Mouse (Mus musculus): Measurements from ENCODE around the gene 1700024B05Rik. TPM values are rescaled to one million over a fixed set of nuclear protein-coding genes. Genes with fewer than 3 reads are reported as not detected.
"Not testable (repeated sequence)": the region's sequence is repeated elsewhere in the genome, so short reads cannot be mapped to it uniquely, and the experiment has no call there.

1700024B05Rik gene
- not detected for total RNA-seq (2021)
- long read RNA-seq, experiment 1, result 0 reads
- long read RNA-seq, experiment 2, result 0 reads

GRCm38 (mm10) chr14:41943695-41944094 is at the start of gene 1700024B05Rik:
Gene 1700024B05Rik, plus strand, starts transcription at chr14:41943995.
- intact Hi-C loops (cut with DNase I; ENCODE audit: low total_unique reads); DNase-seq: not testable (repeated sequence)

GRCm38 (mm10) chr14:41907190-41907589 is 36.6 kb upstream of the 1700024B05Rik start, which contains the start of gene Gm7980:
Gene Gm7980, minus strand, starts transcription at chr14:41907290.
- intact Hi-C loops (cut with DNase I; ENCODE audit: low total_unique reads); DNase-seq: not testable (repeated sequence)

DNA sequence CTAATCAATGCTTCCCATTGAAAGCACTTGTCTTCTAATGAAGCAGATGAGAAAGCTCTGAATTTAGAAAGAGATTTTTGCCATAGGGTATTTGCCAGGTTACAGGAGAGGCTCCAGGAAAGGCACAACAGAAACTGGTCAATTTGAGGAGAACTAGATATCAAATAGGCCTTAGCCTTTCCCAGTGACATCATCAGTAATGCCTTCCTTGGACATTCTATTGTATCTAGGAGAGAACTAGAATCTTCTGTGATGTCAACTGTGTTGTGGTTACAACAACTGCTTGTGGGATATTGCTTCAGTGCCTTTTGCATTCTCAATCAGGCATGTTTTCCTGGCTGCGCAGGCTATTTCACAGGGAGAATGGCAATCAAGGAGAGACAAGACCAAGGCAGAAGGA is 19.1 kb upstream of the 1700024B05Rik start, which contains the start of gene 1700049E17Rik1:
1700049E17Rik1 (plus strand) TSS at position 301 of the 400 bp plus-strand sequence.
- DNase-seq; intact Hi-C loops (cut with DNase I; ENCODE audit: low total_unique reads): not testable (repeated sequence)

GRCm38 (mm10) chr14:41964095-41964494 is 20.3 kb downstream of the 1700024B05Rik start:
- intact Hi-C loops (cut with DNase I; ENCODE audit: low total_unique reads), result not testable (repeated sequence)

DNA sequence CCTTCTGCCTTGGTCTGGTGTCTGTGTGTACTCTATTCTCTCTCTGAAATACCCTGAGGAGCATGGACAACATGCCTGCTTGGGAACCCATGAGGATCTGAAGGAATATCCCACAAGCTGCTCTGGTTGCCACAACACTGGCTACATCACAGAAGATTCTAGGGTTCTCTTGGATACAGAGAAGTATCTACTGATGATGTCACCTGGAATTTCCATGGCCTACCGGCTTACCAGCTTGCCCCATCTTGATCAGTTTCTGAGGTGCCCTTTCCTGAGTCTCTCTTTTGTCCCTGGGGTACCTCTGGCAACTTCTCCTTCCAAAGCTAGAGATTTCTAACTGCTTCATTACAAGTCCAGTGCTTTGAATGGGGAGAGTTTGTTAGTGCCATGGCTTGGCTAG is 24.0 kb downstream of the 1700024B05Rik start, which contains the start of gene Gm6401:
Gm6401 (minus strand) TSS at position 101 of the 400 bp plus-strand sequence.
- intact Hi-C loops (cut with DNase I; ENCODE audit: low total_unique reads); DNase-seq: not testable (repeated sequence)

More at GRCm38 (mm10) chr14:41964095-41964494, 20.3 kb downstream of the 1700024B05Rik start:
- not testable (repeated sequence) for DNase-seq

DNA sequence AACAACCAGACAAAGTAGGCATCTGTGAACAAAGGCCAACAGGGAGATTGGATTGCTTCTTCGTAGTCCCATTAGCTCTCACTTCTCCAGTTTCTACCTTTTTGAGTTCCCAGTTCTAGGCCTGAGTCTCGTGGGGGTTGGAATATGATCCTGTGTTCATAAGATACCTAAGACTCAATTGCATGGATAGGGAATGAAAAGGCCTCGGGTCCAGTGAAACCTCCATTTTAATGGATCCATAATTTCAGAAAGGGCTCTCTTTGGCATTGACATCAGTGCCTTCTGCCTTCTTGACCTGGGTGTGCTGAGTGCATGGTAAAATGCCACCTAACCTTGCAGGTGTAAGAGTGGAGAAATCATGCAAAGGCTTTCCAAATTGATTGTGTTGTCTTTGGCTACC is 24.8 kb downstream of the 1700024B05Rik start:
- intact Hi-C loops (cut with DNase I; ENCODE audit: low total_unique reads); DNase-seq: not testable (repeated sequence)

DNA sequence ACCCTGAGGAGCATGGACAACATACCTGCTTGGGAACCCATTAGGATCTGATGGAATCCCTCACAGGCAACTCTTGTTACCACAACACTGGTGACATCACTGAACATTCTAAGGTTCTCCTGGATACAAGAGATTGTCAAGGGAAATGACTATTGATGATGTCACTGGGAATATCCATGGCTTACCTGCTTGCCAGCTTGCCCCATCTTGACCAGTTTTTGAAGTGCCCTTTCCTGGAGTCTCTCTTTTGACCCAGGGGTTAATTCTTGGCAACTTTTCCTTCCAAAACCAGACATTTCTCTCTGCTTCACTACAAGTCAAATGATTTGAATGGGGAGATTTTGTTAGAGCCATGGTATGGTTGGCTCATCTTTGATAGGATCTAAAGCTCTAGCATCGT is 39.4 kb downstream of the 1700024B05Rik start, which contains the start of gene Gm3543:
Gm3543 (minus strand) TSS at position 101 of the 400 bp plus-strand sequence.
- intact Hi-C loops (cut with DNase I; ENCODE audit: low total_unique reads); DNase-seq: not testable (repeated sequence)

Other genes with a start within 250 kb of the 1700024B05Rik start
- gene Gm8068, start 242.1 kb upstream of the 1700024B05Rik start, total RNA-seq (2021), result not detected
- gene Gm7929, start 193.4 kb upstream of the 1700024B05Rik start, total RNA-seq (2021), result not detected
- not detected for gene Gm47189, start 171.6 kb upstream of the 1700024B05Rik start, total RNA-seq (2021)
- gene Gm7980, start 36.7 kb upstream of the 1700024B05Rik start, total RNA-seq (2021), result not detected
- not detected for gene 1700049E17Rik1, start 19.0 kb upstream of the 1700024B05Rik start, total RNA-seq (2021)
- gene Gm6401, start 23.9 kb downstream of the 1700024B05Rik start, total RNA-seq (2021), result not detected
- not detected for gene Gm3543, start 39.3 kb downstream of the 1700024B05Rik start, total RNA-seq (2021)
- not detected for gene Gm7951, start 173.4 kb downstream of the 1700024B05Rik start, total RNA-seq (2021)
- not detected for gene Gm17027, start 218.6 kb downstream of the 1700024B05Rik start, total RNA-seq (2021)
- not detected for gene Gm3573, start 246.8 kb downstream of the 1700024B05Rik start, total RNA-seq (2021)